Mouse (Mus musculus) erythroblast, adult 5-6 weeks (primary cell): Measurements from ENCODE around the gene Nynrin. TPM values are rescaled to one million over a fixed set of nuclear protein-coding genes. Genes with fewer than 3 reads are reported as not detected.
A peak's percentile ranks its signal among the peaks of the same experiment; 100 is the strongest.

Source experiments
- ATAC-seq: replicated peaks from 2 replicates; pipeline ENCODE4 v1.8.0; 2016; ENCODE audit warnings: moderate number of reproducible peaks, mild to moderate bottlenecking, moderate TSS enrichment, inconsistent platforms; ENCODE audit not compliant: poor library complexity, low FRiP score, severe bottlenecking
- total RNA-seq, 2 experiments: library from RNA; stranded (forward) in 1 of 2; stranded (reverse) in 1 of 2; fragments of 150-400 nt in 1 of 2; fragments of 200-764, 138-1000 nt in 1 of 2; gene quantifications; 2 replicates each; pipeline versions ENCODE4 v1.2.3 to v1.2.4; 2015 to 2017; ENCODE audit warnings: low replicate concordance in 2 of 2

The Nynrin gene
- total RNA-seq, 2 experiments from 2014 or later: 0.38 to 0.77 TPM

DNA sequence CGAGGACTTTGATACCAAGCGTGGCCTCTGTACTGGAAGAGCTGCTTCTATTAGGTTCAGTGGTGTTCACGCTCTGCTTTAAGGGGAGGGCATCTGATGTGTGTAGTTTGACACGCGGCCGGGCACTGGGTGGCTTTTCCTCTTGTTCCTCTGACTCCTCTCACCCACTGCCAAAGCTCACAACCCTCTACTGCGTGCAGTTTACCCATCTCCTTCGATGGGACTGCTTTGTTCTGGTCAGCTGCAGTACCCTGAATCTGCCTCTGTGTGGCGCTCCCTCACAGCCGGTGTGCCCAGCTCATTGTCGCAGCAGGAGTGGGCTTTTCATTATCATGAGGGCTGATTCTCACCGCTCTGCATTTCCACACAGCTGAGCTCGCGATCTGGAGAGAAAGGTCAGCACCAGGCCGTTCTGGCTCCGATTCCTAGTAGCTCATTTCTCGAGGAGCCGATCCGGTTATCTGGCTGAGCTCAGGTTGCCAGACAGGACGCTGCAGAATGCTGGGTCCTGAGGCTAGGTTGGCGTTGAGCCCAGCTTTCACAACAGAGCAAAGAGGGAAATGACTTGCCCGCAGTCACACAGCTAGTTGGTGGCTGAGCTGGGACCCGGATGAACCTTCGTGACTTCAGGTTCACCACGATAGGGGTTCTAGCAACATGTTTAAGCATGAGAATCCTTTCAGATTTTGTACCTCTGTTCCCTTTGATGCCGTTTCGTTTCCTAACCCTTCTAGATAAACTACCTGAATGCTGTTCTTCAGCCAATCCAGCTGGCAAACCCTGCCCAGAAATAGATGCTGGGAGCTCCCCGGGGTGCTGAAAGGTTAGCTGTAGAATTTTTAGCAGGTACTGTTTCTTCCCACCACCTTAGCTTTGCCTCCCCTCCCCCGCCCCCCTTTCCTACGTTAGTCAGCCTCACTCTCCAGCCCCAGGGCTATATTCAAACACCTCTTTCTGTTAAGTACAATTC, 20.2 kb downstream of the Nynrin start:
- ATAC-seq: 0 out of 2 replicates have a peak, but pooled peaks have one; percentile 47

DNA sequence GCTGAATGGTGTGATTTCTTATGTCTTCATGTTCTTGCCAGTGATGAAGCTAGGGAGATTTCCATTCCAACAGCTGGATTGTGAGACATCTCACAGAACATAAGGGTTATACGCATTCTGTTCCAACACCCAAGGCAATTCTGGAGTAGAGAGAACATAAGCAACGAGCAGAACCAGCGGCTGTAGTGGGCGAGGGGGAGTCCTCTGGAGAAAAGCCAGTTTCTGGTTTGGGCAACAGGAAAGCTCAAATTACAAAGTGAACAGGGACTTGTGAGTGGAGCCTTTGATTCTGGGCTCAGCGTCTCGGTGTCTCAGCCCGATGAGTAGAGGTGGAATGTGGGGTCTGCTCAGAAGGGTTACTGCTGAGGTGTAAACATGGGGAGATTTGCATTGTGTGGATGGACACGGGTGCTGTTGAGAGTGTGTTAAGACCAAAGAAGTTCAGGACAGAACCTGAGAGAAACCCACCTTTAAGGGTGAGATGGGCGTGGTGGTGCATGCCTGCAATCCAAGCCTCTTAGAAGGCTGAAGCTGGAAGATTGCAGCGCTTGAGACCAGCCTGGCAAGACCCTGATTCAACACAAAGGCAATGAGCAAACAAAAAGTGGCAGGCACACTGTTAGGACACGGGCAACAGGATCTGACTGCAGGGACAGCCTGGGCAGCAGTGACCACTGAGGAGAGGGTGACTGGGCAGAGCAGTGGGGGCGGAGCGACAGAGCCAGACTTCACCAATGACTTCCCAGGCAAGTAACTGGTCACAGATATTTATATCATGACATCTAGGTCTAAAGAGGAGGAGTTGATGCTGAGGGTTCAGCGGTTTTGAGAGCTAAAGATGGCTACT, 23.9 kb downstream of the Nynrin start:
- no peak for ATAC-seq

DNA sequence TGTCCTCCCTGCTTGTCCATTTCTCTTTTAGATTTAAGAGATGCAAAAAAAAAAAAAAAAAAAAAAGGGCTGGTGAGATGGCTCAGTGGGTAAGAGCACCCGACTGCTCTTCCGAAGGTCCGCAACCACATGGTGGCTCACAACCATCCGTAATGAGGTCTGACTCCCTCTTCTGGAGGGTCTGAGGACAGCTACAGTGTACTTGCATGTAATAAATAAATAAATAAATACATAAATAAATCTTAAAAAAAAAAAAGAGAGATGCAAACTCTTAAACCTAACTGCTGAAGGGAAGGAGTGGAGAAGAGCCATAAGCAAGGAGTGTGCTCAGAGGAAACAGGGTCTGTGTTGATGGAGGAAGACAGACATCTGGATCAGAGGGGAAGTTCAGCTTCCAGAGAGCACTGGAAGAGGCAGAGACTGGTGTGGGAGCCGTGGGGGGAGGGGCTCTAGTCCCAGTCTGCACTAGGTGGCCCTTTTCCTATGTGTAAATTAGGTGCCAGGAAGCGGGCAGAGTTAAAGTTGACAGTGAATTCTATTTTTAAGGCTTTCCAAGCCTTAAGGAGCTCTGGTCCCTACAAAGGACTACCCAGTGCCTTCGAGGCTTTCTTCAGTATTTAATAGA, 24.6 kb downstream of the Nynrin start:
- no peak for ATAC-seq

DNA sequence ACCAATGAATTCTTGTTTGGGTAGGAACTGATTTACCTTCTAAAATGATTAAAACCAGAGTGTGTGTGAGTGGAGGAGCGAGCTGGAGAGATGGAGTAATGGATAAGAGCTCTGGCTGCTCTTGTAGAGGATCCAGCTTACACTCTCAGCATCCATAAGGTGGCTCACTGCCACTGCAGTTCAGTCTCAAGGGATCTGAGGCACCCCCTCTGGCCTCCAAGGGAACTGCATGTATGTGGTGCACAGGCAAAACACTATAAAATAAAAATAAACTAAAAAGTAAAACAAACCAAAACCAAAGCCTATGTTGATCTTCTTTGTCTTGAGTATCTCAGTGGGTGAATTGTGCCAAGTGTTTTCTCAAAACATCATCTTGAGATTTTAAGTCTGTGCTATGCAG, 25.8 kb downstream of the Nynrin start:
- ATAC-seq: peak; percentile 86

- no peak for ATAC-seq
Measured at GRCm38 (mm10) chr14:55880982-55881381, 27.2 kb downstream of the Nynrin start.

DNA sequence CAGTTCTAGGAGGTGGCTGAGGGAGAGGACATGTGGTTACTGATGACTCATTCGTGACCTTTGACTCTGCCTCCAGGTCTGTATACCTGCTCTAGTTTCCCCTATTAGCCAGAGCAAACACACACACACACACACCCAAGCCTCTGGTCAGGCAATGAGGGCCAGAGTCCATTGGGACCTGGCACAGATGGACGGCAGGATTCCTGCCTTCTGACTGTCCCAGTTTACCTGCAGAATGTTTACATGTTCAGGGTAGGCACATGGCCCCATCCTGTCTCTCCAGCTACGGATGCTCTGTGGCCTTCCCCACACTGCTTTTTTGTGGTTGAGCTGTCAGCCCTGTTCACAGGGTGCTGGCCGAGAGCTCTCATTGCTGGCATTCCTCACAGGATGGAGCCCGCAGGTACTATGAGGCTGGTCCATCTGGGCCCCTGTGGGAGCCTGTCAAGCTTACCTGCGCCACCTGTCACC, 28.4 kb downstream of the Nynrin start:
- no peak for ATAC-seq

DNA sequence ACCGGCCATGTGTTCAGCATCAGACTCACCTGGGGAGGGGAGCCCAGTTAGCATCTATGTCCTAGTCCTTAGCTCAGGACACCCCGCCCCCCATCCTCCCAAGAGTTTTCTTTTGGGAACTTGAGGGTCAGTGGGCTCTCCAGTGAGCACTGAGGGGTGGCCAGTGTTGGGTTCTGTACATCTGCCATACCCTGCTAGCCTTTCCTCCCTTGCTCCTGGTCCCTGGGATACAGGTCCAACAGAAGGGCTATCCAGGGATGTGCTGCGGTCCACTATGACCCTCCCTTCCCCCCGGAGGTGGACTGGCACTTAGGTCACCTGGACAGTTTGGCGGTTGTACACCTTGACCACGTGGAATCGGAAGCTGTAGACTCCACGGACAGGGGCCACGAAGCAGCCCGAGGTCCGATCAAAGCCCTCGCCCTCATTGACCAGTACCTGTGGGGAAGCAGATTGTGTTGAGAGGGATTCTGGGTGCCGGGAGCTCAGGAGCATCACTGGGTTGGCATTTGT, 29.4 kb downstream of the Nynrin start:
- ATAC-seq: no peak

DNA sequence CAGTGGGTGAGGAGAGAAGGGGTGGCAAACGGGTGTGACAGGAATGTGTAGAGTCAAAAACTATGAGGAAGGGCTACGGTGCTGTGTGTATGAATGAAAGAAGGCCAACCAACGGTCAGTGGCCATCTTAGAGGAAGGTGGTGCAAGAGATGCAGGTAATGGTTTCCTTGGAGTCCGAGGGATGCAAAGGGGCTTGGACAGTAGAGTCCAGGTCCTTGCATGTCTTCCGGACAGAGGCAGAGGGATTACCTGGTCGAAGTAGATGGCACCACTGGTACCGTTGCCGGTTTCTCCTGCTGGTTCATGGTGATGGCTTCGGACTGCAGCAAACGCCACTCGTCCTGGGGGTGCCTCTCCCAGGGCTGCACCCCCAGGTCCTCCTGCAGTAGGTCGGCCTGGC, 29.9 kb downstream of the Nynrin start:
- no peak for ATAC-seq

DNA sequence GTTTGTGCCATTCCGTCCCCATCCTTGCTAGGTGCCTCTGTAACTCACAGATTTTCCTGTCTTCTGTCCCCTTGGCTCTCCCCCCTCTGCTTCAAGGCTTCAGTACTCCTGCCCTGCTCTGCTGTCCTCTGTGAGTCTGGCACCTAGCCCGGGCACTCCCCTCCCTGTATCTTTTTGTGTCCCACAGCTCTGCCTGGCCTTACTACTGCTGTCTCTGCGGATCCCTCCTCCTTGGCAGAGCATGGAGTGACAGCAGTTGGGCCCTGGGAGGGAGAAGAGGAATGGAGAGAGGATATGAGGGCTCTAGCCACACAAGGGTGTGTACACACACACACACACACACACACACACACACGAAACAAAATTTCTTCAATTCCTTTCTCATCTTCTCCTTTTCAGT, 30.4 kb downstream of the Nynrin start, which contains the start of gene Cbln3:
TSS of gene Cbln3 (minus strand) at position 227 of the 400 bp plus-strand sequence.
- no peak for ATAC-seq

DNA sequence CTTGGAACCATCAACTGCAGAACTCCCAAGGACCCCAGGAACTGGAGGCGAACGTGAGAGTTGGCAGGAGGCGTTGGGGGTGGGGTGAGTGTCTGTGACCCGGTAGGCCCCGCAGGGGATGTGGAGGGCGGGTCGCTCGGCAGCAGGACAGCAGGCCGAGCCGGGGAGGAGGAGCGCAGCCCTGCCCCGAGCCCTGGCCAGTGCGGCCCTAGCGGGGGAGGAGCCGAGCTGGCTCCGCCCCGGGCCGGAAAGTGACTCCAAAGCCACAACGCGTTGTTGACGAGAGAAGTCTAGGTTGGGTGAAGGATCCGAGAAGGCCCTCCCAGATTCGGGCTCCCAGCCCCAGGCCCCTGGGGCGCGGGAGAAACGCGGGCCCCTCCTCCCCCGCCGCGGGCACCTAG, 30.9 kb downstream of the Nynrin start, which contains the start of gene Khnyn:
TSS of gene Khnyn (plus strand) at position 235 of the 401 bp plus-strand sequence.
- ATAC-seq: peak; percentile 89

DNA sequence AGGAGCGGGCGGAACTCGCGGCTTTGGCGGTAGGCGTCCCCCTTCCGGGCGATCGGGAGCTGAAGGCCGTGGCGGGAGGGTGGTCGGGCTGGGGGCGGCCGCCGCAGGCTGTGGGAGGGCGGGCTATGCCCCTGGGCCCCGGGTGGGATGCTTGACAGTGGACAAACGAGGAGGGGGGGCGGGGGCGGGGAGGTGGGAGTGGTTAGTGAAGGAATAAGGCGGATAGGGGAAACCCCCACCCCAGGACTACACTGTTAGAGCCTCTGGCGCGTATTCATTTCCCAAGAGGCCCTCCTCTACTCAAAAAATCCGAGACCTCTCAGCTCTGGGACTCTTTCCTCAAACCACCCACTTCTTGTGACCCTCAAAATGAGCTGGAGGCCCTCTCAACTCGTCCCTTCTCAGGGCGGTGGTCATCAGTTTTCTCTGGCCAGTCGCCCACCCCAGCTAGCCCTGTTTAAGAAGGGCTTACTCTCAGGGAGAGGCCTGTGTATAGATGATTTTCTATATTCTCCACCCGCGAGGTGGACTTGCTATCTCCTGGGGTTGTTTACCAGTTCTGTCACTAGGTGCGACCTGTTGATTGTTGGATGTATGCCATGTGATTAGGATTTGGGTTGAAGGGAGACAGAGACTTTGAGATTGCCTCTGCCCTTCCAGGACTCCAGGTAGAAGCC, 31.4 kb downstream of the Nynrin start:
- ATAC-seq: peak; percentile 75

GRCm38 (mm10) chr14:55885791-55886271, 32.0 kb downstream of the Nynrin start:
- ATAC-seq: 0 out of 2 replicates have a peak, but pooled peaks have one; percentile 32

- ATAC-seq: no peak
Measured at GRCm38 (mm10) chr14:55886571-55887382, 33.0 kb downstream of the Nynrin start.

DNA sequence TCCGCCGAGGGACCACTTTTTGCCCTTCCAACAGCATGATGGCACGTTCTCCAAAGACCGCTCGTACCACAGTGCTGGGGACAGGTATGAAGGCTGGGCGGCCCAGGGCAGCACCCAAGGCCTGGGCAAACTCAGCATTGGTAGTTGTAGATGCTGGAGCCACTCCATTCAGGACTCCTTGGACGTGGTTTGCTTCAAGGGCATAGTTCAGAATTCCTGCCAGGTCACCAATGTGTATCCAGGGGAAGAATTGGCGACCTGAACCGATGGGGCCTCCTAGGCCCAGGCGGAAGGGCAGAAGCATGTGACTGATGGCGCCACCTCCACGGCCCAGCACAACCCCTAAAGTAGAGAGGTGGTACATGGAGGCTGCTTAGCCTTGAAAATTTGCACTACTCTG, 43.9 kb downstream of the Nynrin start:
- 0 out of 2 replicates have a peak, but pooled peaks have one; percentile 14 for ATAC-seq

DNA sequence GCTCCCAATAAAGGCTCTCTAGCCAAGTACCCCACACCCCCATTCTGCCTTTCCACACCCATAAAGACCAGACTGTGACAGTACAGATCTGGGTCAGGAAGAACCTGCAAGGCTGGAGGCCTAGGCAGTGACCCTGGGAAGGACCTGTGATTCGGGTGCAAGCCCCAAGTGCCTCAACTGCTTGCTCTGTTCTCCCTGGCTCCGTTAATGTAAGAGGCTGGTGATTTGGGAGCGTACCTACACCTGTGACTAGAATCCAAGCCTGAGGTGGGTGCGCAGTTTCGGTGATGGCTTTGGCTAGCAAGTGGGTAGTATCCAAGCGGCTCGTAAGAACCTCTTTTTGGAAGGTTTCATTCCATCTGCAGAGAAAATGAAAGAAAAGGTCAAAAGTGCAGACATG, 45.1 kb downstream of the Nynrin start:
- ATAC-seq: no peak

DNA sequence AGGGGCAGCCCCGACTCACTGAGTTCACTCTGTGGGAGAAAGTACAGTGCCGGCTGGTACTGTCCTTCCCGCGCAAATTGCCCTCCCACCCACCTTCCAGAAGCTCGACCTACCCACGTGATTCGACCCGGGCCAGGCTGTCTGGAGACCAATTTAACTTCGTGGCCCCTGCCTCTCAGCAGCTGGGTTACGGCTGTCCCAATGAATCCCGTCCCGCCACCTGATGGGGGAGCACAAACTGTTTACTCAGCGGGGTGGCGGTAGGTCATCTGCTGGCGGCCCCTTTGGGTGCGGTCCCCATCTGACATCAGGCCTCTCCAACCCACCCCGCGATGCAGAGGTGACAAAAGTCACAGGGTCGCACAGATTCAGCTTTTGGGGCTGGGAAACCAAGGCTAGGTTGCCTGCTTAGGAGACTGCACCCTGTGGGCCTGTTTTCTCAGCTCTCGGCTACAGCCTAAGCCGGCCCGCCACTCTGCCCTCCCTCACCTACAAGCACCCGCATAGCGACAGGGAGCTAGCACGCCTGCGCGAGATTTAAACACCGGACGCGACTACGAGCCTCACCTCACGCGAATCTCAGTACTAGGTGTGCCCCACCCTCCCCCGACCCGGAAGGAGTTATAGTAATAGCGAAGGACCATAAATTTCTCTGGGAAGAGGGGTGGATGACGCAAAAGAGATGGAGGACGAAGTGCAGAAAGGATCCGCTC, 46.0 kb downstream of the Nynrin start, which contains the start of gene Sdr39u1:
TSS of gene Sdr39u1 (minus strand) at position 593 of the 713 bp plus-strand sequence.
- ATAC-seq: no peak

DNA sequence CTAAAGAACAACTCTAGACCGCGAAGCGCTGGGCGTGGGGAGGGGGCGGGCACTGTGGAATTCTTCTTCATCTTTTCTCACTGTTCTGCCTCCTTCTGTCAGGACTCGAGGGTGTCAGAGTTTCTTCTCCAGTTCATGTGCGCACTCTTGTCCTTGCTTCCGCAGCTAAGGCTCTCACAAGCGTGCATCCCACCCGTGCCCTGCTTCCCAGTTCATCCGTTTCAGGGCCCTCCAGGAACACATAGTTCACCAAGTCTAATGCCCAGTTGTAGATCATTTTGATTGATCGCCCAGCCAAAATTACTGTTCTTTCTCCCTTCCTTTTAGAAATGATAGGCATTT, 46.6 kb downstream of the Nynrin start:
- no peak for ATAC-seq
